Mouse (Mus musculus): ENCODE results near the gene Ccdc88b.

Gene Ccdc88b

GRCm38 (mm10) chr19:6857003-6857360 lies 1.0 kb downstream of the Ccdc88b start:
- 57% methylated on average over 3 of the region's 3 CpGs for WGBS

GRCm38 (mm10) chr19:6856281-6857002 lies 1.6 kb downstream of the Ccdc88b start:
- 36% methylated on average over 12 of the region's 12 CpGs for WGBS

GRCm38 (mm10) chr19:6855225-6856031 lies 2.6 kb downstream of the Ccdc88b start:
- WGBS: 26% methylated on average over 38 of the region's 38 CpGs

GRCm38 (mm10) chr19:6854658-6855057 lies 3.4 kb downstream of the Ccdc88b start:
- WGBS: 93% methylated on average over 12 of the region's 12 CpGs

- WGBS: 74% methylated on average over 8 of the region's 8 CpGs
Measured at GRCm38 (mm10) chr19:6853903-6854302, 4.1 kb downstream of the Ccdc88b start.

GRCm38 (mm10) chr19:6852393-6853305 lies 5.4 kb downstream of the Ccdc88b start:
- 85% methylated on average over 21 of the region's 21 CpGs for WGBS

GRCm38 (mm10) chr19:6851497-6851896 lies 6.5 kb downstream of the Ccdc88b start:
- 88% methylated on average over 3 of the region's 3 CpGs for WGBS

GRCm38 (mm10) chr19:6849506-6850068 lies 8.4 kb downstream of the Ccdc88b start:
- 83% methylated on average over 23 of the region's 23 CpGs for WGBS

- WGBS: 10% methylated on average over 31 of the region's 31 CpGs
Measured at GRCm38 (mm10) chr19:6847841-6848517, 10.0 kb downstream of the Ccdc88b start.

GRCm38 (mm10) chr19:6846050-6846449 lies 12.0 kb downstream of the Ccdc88b start:
- 81% methylated on average over 4 of the region's 4 CpGs for WGBS

- WGBS: 92% methylated on average over 1 of the region's 1 CpGs
Measured at GRCm38 (mm10) chr19:6842353-6842752, 15.7 kb downstream of the Ccdc88b start.

GRCm38 (mm10) chr19:6841292-6841597 lies 16.8 kb downstream of the Ccdc88b start:
- 40% methylated on average over 3 of the region's 3 CpGs for WGBS

- 2% methylated on average over 44 of the region's 44 CpGs for WGBS
Measured at GRCm38 (mm10) chr19:6840475-6841291, 17.3 kb downstream of the Ccdc88b start, which contains the start of gene Rps6ka4. Gene Rps6ka4 (minus strand): TSS chr19:6840636.

- 4% methylated on average over 46 of the region's 46 CpGs for WGBS
Measured at GRCm38 (mm10) chr19:6839615-6840474, 18.2 kb downstream of the Ccdc88b start.

GRCm38 (mm10) chr19:6832363-6832762 lies 25.6 kb downstream of the Ccdc88b start:
- 94% methylated on average over 8 of the region's 8 CpGs for whole genome bisulfite sequencing

GRCm38 (mm10) chr19:6831331-6831730 lies 26.7 kb downstream of the Ccdc88b start:
- WGBS: 73% methylated on average over 17 of the region's 17 CpGs

- 74% methylated on average over 38 of the region's 38 CpGs for WGBS
Measured at GRCm38 (mm10) chr19:6830556-6831316, 27.3 kb downstream of the Ccdc88b start.

GRCm38 (mm10) chr19:6829870-6830555 lies 28.0 kb downstream of the Ccdc88b start:
- 45% methylated on average over 48 of the region's 48 CpGs for WGBS
